Comparison of ENCODE assay signal across 10 mouse cellular contexts in genomic region chr8:106378501-106379048, GRCm38 (mm10). TPM values are rescaled to one million over a fixed set of nuclear protein-coding genes. Genes with fewer than 3 reads are reported as not detected.
DNase-seq lines count a peak whose midpoint lies in the region; ATAC-seq and TF ChIP-seq lines count a peak whose summit lies in the region.
"Had no signal": no experiment of that assay in that cellular context is flagged by ENCODE, and none has a peak within 500 bp of the region (broad histone marks: within the 10 kb centered on the region; RNA-seq: fewer than 3 reads in every experiment).

No protein-coding gene starts in this region.

- 0 out of 2 replicates have a peak, but pooled peaks have one; percentile 40 for ATAC-seq in hindbrain, postnatal 0 days
- no peak for ATAC-seq in hindbrain, embryonic 12.5 days (ENCODE audit: low FRiP score)
- peak; percentile 79 for ATAC-seq in heart, embryonic 15.5 days (replicated peaks; ENCODE audit: insufficient number of reproducible peaks, insufficient read depth, low FRiP score, low read depth)
- no peak for ATAC-seq in midbrain, embryonic 13.5 days
- no peak for ATAC-seq in forebrain, embryonic 15.5 days (replicated peaks)

- no peak overlapping the region for H3K4me2 ChIP-seq in hindbrain, postnatal 0 days (ENCODE audit: low read depth, low read length)
- H3K4me2 ChIP-seq in hindbrain, embryonic 12.5 days (replicated peaks) = no peak overlapping the region
- 0 out of 2 replicates have a peak overlapping the region, but pooled peaks have one; percentile 9 for H3K4me2 ChIP-seq in heart, embryonic 15.5 days
- H3K4me2 ChIP-seq in midbrain, embryonic 13.5 days (replicated peaks) = no peak overlapping the region
- no peak overlapping the region for H3K4me2 ChIP-seq in forebrain, embryonic 15.5 days (replicated peaks)
- H3K4me2 ChIP-seq: limb, embryonic 12.5 days had no signal

- H3K4me3 ChIP-seq in hindbrain, postnatal 0 days (ENCODE audit: low read length) = no peak overlapping the region
- H3K4me3 ChIP-seq in hindbrain, embryonic 12.5 days = no peak overlapping the region
- no peak overlapping the region for H3K4me3 ChIP-seq in heart, embryonic 15.5 days
- H3K4me3 ChIP-seq in midbrain, embryonic 13.5 days (replicated peaks) = no peak overlapping the region
- no peak overlapping the region for H3K4me3 ChIP-seq in forebrain, embryonic 15.5 days
- H3K4me3 ChIP-seq: limb, embryonic 12.5 days had no signal

- no peaks in the 10 kb centered on the region for H3K27me3 ChIP-seq in hindbrain, postnatal 0 days (ENCODE audit: insufficient read depth, low read length)
- H3K27me3 ChIP-seq in hindbrain, embryonic 12.5 days = no peaks in the 10 kb centered on the region
- no peaks in the 10 kb centered on the region for H3K27me3 ChIP-seq in heart, embryonic 15.5 days
- H3K27me3 ChIP-seq in midbrain, embryonic 13.5 days = no peaks in the 10 kb centered on the region
- H3K27me3 ChIP-seq in forebrain, embryonic 15.5 days = no peaks in the 10 kb centered on the region
- H3K27me3 ChIP-seq: limb, embryonic 12.5 days had no signal

- no peaks in the 10 kb centered on the region for H3K9me3 ChIP-seq in hindbrain, postnatal 0 days (ENCODE audit: low read length)
- H3K9me3 ChIP-seq in hindbrain, embryonic 12.5 days (replicated peaks) = no peaks in the 10 kb centered on the region
- no peaks in the 10 kb centered on the region for H3K9me3 ChIP-seq in heart, embryonic 15.5 days (replicated peaks)
- no peaks in the 10 kb centered on the region for H3K9me3 ChIP-seq in midbrain, embryonic 13.5 days
- H3K9me3 ChIP-seq in forebrain, embryonic 15.5 days = no peaks in the 10 kb centered on the region
- H3K9me3 ChIP-seq: limb, embryonic 12.5 days had no signal

- H3K36me3 ChIP-seq in hindbrain, postnatal 0 days (ENCODE audit: insufficient read depth, low read length) = no peaks in the 10 kb centered on the region
- no peaks in the 10 kb centered on the region for H3K36me3 ChIP-seq in hindbrain, embryonic 12.5 days
- H3K36me3 ChIP-seq in heart, embryonic 15.5 days = no peaks in the 10 kb centered on the region
- H3K36me3 ChIP-seq in midbrain, embryonic 13.5 days = no peaks in the 10 kb centered on the region
- no peaks in the 10 kb centered on the region for H3K36me3 ChIP-seq in forebrain, embryonic 15.5 days
- H3K36me3 ChIP-seq: limb, embryonic 12.5 days had no signal

- WGBS in hindbrain, postnatal 0 days = 56% methylated on average over 7 of the region's 7 CpGs
- 66% methylated on average over 6 of the region's 7 CpGs for WGBS in hindbrain, embryonic 12.5 days
- 23% methylated on average over 6 of the region's 7 CpGs for WGBS in heart, embryonic 15.5 days
- 77% methylated on average over 7 of the region's 7 CpGs for WGBS in midbrain, embryonic 13.5 days
- 66% methylated on average over 7 of the region's 7 CpGs for WGBS in forebrain, embryonic 15.5 days

- no peak overlapping the region for H3K9ac ChIP-seq in hindbrain, postnatal 0 days (replicated peaks; ENCODE audit: low read length)
- H3K9ac ChIP-seq in hindbrain, embryonic 12.5 days = no peak overlapping the region
- H3K9ac ChIP-seq in heart, embryonic 15.5 days = no peak overlapping the region
- H3K9ac ChIP-seq in midbrain, embryonic 13.5 days (replicated peaks) = no peak overlapping the region
- H3K9ac ChIP-seq in forebrain, embryonic 15.5 days (replicated peaks) = no peak overlapping the region
- H3K9ac ChIP-seq: limb, embryonic 12.5 days had no signal

- H3K27ac ChIP-seq in hindbrain, postnatal 0 days = no peak overlapping the region
- H3K27ac ChIP-seq in hindbrain, embryonic 12.5 days = no peak overlapping the region; the same call in 1 of the 2 replicates
- H3K27ac ChIP-seq in heart, embryonic 15.5 days = peak overlapping the region; percentile 49
- H3K27ac ChIP-seq in midbrain, embryonic 13.5 days = no peak overlapping the region
- no peak overlapping the region for H3K27ac ChIP-seq in forebrain, embryonic 15.5 days (replicated peaks)
- H3K27ac ChIP-seq: limb, embryonic 12.5 days had no signal

- DNase-seq in hindbrain, postnatal 0 days (ENCODE audit: low spot score) = no peak
- peak; percentile 44 for DNase-seq in adrenal gland, postnatal 25 days
- peak; percentile 9 for DNase-seq in lung, postnatal 10 days
- no peak for DNase-seq in neural tube, embryonic 10.5 days (ENCODE audit: extremely low spot score, low spot score)
- DNase-seq: right cerebral cortex, adult 18-20 months had no signal

- no peak for TF ChIP-seq CTCF in hindbrain, postnatal 0 days (IDR thresholded peaks at IDR 0.05; ENCODE audit: low read depth)

- peaks cover 11% of the 10 kb centered on the region; the same call in 1 of the 2 replicates for H3K4me1 ChIP-seq in hindbrain, postnatal 0 days (ENCODE audit: insufficient read depth, low read length)
- H3K4me1 ChIP-seq in hindbrain, embryonic 12.5 days = peaks cover 10% of the 10 kb centered on the region
- H3K4me1 ChIP-seq in heart, embryonic 15.5 days (replicated peaks) = peaks cover 22% of the 10 kb centered on the region
- H3K4me1 ChIP-seq in midbrain, embryonic 13.5 days (replicated peaks) = peaks cover 5% of the 10 kb centered on the region; the same call in 1 of the 2 replicates
- no peaks in the 10 kb centered on the region for H3K4me1 ChIP-seq in forebrain, embryonic 15.5 days

RNA-seq across cellular contexts. Expression of gene Zfp90, which starts 36.6 kb away (rescaled TPM):
- 22.6 and 26.2 TPM in 2 replicates for total RNA-seq in hindbrain, postnatal 0 days (2014; rRNA removed)
- 31.5 and 32.2 TPM in 2 replicates for polyA plus RNA-seq in hindbrain, postnatal 0 days (2015; fragmentation: Nextera tagmentation; extraction: Ambion mirVana)
- polyA plus RNA-seq in hindbrain, embryonic 12.5 days (2016; fragmentation: Nextera tagmentation; extraction: Ambion mirVana) = 36.0 and 37.3 TPM in 2 replicates
- 5.6 and 8.3 TPM in 2 replicates for total RNA-seq in adrenal gland, postnatal 25 days (2021)
- polyA plus RNA-seq in heart, embryonic 15.5 days (2015; fragmentation: Nextera tagmentation; extraction: Ambion mirVana) = 12.7 and 15.5 TPM in 2 replicates
- 44.4 and 46.9 TPM in 2 replicates for polyA plus RNA-seq in midbrain, embryonic 13.5 days (2015; fragmentation: Nextera tagmentation; extraction: Ambion mirVana)
- polyA plus RNA-seq in forebrain, embryonic 15.5 days (2015; fragmentation: Nextera tagmentation; extraction: Ambion mirVana) = 54.6 and 57.4 TPM in 2 replicates

RNA-seq across cellular contexts. Expression of gene Smpd3, which starts 40.8 kb away (rescaled TPM):
- 88.3 and 96.1 TPM in 2 replicates for total RNA-seq in hindbrain, postnatal 0 days (2014; rRNA removed)
- polyA plus RNA-seq in hindbrain, postnatal 0 days (2015; fragmentation: Nextera tagmentation; extraction: Ambion mirVana) = 51.6 and 58.2 TPM in 2 replicates
- polyA plus RNA-seq in hindbrain, embryonic 12.5 days (2016; fragmentation: Nextera tagmentation; extraction: Ambion mirVana) = 29.2 and 31.2 TPM in 2 replicates
- 6.6 and 8.0 TPM in 2 replicates for total RNA-seq in adrenal gland, postnatal 25 days (2021)
- polyA plus RNA-seq in heart, embryonic 15.5 days (2015; fragmentation: Nextera tagmentation; extraction: Ambion mirVana) = 2.5 and 3.6 TPM in 2 replicates
- polyA plus RNA-seq in midbrain, embryonic 13.5 days (2015; fragmentation: Nextera tagmentation; extraction: Ambion mirVana) = 44.4 and 45.3 TPM in 2 replicates
- 47.4 and 49.3 TPM in 2 replicates for polyA plus RNA-seq in forebrain, embryonic 15.5 days (2015; fragmentation: Nextera tagmentation; extraction: Ambion mirVana)

Comparison
In these comparisons a context has a peak if more than half of its experiments do, and no peak if none do; other contexts are left out.
1. ATAC-seq: peak in hindbrain, postnatal 0 days (single experiment) and heart, embryonic 15.5 days (single experiment); none in hindbrain, embryonic 12.5 days (single experiment), midbrain, embryonic 13.5 days (single experiment) and forebrain, embryonic 15.5 days (single experiment).
2. DNase-seq: peak in adrenal gland, postnatal 25 days (single experiment) and lung, postnatal 10 days (single experiment); none in hindbrain, postnatal 0 days (single experiment) and neural tube, embryonic 10.5 days (single experiment).